Mouse (Mus musculus): ENCODE measurements at regions not wholly inside any gene's neighbourhood (a gene's known extent, or its start where the extent isn't known, plus 50 kb on each side); places are given as distances from the start of the nearest gene placed in this dataset.

DNA sequence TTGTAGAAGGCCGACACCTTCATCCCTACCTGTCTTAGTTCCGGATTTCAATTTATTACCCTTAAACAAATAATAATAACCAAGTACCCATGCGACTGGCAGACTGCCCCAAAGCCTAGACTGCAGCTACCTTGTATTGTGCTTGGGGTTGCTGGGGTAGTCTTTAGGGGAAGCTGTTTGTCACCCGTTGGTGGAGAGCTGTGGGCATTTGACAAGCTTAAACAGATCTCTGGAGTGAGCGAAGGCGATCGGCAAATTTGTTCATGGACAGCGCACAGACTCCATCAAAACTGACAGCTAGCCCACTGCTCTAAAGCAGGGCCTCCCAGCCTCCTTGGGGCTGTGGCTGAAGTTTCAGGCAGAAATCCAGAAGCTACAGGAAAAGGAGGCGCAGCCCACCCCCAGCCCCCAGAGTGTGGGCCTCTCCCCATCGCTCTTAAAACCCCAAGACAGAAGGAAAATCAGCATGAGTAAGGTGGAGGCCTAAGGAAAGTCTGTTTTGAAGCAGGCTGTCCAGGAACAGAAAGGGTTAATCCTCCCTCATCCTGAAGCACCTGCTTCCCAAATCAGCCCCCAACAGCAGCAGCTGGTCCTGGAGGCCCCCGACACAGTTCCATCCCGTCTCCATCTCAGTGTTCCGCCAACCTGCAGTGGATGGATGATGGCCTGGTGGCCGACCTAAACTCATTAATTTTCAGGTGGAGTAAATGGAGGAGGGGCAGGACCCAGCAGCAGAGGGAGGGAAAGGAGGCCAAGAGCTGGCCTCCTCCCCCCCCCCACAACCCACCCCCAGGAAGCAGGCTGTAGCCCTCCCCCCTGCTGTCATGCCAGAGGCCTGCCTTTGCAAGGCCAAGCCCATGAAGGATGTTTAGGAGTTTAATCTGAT is 487.2 kb downstream of the Prss52 start:
- no peak overlapping the region for H3K27ac ChIP-seq (ENCODE audit: low read length)
- peaks cover 68% of the 10 kb centered on the region for H3K27me3 ChIP-seq (ENCODE audit: control insufficient read depth, insufficient read depth, low read length)
- whole genome bisulfite sequencing: 18% methylated on average over 14 of the region's 14 CpGs
- no peaks in the 10 kb centered on the region for H3K9me3 ChIP-seq (replicated peaks; ENCODE audit: control insufficient read depth, low read length)
- H3K4me1 ChIP-seq (ENCODE audit: control insufficient read depth, insufficient read depth, low read length): peaks cover 22% of the 10 kb centered on the region
- no peak overlapping the region for H3K9ac ChIP-seq (ENCODE audit: low read length)
- ATAC-seq (replicated peaks; ENCODE audit: extremely low read depth, insufficient read depth, low FRiP score): no peak
- H3K36me3 ChIP-seq (ENCODE audit: control insufficient read depth, insufficient read depth): no peaks in the 10 kb centered on the region
- H3K4me2 ChIP-seq (ENCODE audit: low read depth, low read length): no peak overlapping the region; the same call in 1 of the 2 replicates
- H3K4me3 ChIP-seq (ENCODE audit: low read length): peak overlapping the region; percentile 30; the same call in 1 of the 2 replicates

DNA sequence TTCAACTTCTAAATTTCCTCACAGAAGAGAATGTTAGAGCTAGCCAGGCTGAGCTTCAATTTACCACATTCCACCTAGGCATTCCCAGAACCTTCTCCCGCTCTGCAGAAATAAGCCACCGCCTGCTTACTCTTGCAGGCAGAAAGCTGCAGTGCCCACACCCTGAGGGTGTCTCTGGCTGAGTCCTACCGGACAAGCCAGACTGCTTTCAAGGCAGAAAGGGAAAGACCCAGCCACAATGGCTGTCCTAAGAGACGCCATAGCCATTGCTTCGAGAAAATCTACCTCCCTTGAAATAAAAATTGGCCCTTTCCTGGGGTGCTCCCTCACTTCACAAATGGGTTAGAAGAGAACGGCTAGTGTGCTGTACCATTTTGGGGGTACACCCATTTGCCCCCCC is 488.1 kb downstream of the Prss52 start:
- Histone ChIP-seq H3K4me1 (ENCODE audit: control insufficient read depth, insufficient read depth, low read length) (peaks cover 19% of the 10 kb centered on the region), H3K27me3 (ENCODE audit: control insufficient read depth, insufficient read depth, low read length) (peaks cover 61% of the 10 kb centered on the region), H3K9me3 (replicated peaks; ENCODE audit: control insufficient read depth, low read length) (no peaks in the 10 kb centered on the region), H3K4me3 (ENCODE audit: low read length) (no peak overlapping the region), H3K4me2 (ENCODE audit: low read depth, low read length) (no peak overlapping the region), H3K9ac (ENCODE audit: low read length) (no peak overlapping the region), H3K27ac (ENCODE audit: low read length) (no peak overlapping the region), H3K36me3 (ENCODE audit: control insufficient read depth, insufficient read depth) (no peaks in the 10 kb centered on the region)
- 64% methylated on average over 6 of the region's 6 CpGs for WGBS
- no peak for ATAC-seq (replicated peaks; ENCODE audit: extremely low read depth, insufficient read depth, low FRiP score)

DNA sequence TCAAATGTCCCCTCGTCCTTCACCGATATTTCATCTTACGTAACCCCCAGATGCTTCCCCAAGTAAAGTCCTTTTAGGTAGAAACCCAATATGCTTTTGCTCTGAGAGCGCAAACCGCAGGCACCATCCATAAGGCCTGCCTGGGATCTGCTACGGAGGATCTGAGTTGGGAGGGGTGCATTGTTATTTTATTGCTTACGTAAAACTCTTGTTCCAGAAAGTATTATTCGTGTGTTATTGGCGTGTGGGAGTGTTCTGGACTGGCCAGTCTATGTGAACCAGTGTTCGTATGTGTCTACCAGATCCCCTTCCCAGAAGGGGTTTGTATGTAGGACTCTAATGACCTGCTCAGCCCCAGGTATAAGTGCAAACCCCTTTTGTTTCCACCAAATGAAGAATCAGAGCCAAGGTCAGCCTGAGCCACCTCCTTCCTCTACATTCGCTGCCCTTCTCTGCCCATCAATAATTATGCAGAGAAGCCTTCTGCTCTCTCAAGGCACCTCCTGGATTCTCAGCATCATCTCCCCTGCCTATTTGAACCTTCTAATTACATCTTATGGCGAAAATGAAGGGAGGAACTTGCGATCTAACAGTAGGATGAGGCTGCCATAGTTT is 488.7 kb downstream of the Prss52 start:
- H3K27ac ChIP-seq (ENCODE audit: low read length): no peak overlapping the region
- H3K9ac ChIP-seq (ENCODE audit: low read length): no peak overlapping the region
- peaks cover 55% of the 10 kb centered on the region for H3K27me3 ChIP-seq (ENCODE audit: control insufficient read depth, insufficient read depth, low read length)
- WGBS: 73% methylated on average over 13 of the region's 13 CpGs
- H3K36me3 ChIP-seq (ENCODE audit: control insufficient read depth, insufficient read depth): no peaks in the 10 kb centered on the region
- no peak overlapping the region for H3K4me3 ChIP-seq (ENCODE audit: low read length)
- peaks cover 14% of the 10 kb centered on the region for H3K4me1 ChIP-seq (ENCODE audit: control insufficient read depth, insufficient read depth, low read length)
- no peaks in the 10 kb centered on the region for H3K9me3 ChIP-seq (replicated peaks; ENCODE audit: control insufficient read depth, low read length)
- no peak for ATAC-seq (replicated peaks; ENCODE audit: extremely low read depth, insufficient read depth, low FRiP score)
- H3K4me2 ChIP-seq (ENCODE audit: low read depth, low read length): no peak overlapping the region

DNA sequence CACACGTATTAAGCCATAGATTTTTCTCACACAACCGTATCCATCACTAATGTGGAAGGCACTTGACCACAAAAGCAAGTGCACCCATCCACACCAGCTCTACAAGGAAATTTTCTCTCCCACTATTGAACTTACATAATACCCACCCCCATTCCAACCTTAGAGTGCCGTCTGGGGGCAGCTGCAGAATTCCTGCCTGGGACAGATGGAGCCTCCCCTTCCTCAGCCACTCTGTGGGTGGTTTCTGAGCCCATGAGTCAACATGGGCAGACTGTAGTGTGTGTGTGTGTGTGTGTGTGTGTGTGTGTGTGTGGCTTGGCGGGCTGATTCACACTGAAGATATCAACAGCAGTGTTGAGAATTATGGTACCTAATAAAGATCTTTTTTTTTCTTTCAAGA is 489.5 kb downstream of the Prss52 start:
- no peak overlapping the region for H3K9ac ChIP-seq (ENCODE audit: low read length)
- no peak for ATAC-seq (replicated peaks; ENCODE audit: extremely low read depth, insufficient read depth, low FRiP score)
- no peak overlapping the region for H3K27ac ChIP-seq (ENCODE audit: low read length)
- peaks cover 49% of the 10 kb centered on the region for H3K27me3 ChIP-seq (ENCODE audit: control insufficient read depth, insufficient read depth, low read length)
- no peaks in the 10 kb centered on the region for H3K9me3 ChIP-seq (replicated peaks; ENCODE audit: control insufficient read depth, low read length)
- no peaks in the 10 kb centered on the region for H3K36me3 ChIP-seq (ENCODE audit: control insufficient read depth, insufficient read depth)
- peaks cover 11% of the 10 kb centered on the region for H3K4me1 ChIP-seq (ENCODE audit: control insufficient read depth, insufficient read depth, low read length)
- no peak overlapping the region for H3K4me2 ChIP-seq (ENCODE audit: low read depth, low read length)
- no peak overlapping the region for H3K4me3 ChIP-seq (ENCODE audit: low read length)
- WGBS: 45% methylated on average over 4 of the region's 4 CpGs

DNA sequence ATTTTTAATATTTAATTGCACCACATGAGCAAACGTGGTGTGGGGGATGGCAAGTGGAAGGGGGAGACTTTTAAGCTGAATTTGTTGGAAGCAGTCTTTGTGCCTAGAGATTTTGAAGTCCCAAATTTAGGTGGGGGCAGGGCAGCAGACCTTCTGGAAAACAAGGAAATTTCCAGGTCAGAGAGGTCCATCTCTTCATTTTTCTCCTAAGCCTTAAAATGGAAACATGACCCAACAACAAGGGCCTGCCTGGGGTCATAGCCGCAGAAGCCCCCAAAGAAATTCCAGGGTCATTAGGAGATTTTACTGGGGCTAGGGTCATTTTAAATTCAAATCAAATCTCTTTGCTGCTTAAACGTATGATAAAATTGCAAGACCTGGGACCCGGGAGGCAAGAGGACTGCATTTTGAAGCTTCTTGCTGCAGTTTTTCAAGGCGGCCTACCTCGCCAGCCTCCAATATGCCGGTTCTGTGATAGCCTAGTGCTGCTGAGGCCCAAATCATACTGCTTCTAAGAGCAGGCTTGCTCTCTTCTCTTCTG is 490.0 kb downstream of the Prss52 start:
- Histone ChIP-seq H3K27me3 (ENCODE audit: control insufficient read depth, insufficient read depth, low read length) (peaks cover 44% of the 10 kb centered on the region), H3K4me2 (ENCODE audit: low read depth, low read length) (no peak overlapping the region), H3K9ac (ENCODE audit: low read length) (no peak overlapping the region), H3K27ac (ENCODE audit: low read length) (no peak overlapping the region), H3K36me3 (ENCODE audit: control insufficient read depth, insufficient read depth) (no peaks in the 10 kb centered on the region), H3K4me3 (ENCODE audit: low read length) (no peak overlapping the region), H3K9me3 (replicated peaks; ENCODE audit: control insufficient read depth, low read length) (no peaks in the 10 kb centered on the region), H3K4me1 (ENCODE audit: control insufficient read depth, insufficient read depth, low read length) (peaks cover 11% of the 10 kb centered on the region)
- no peak for ATAC-seq (replicated peaks; ENCODE audit: extremely low read depth, insufficient read depth, low FRiP score)
- 65% methylated on average over 7 of the region's 7 CpGs for WGBS

DNA sequence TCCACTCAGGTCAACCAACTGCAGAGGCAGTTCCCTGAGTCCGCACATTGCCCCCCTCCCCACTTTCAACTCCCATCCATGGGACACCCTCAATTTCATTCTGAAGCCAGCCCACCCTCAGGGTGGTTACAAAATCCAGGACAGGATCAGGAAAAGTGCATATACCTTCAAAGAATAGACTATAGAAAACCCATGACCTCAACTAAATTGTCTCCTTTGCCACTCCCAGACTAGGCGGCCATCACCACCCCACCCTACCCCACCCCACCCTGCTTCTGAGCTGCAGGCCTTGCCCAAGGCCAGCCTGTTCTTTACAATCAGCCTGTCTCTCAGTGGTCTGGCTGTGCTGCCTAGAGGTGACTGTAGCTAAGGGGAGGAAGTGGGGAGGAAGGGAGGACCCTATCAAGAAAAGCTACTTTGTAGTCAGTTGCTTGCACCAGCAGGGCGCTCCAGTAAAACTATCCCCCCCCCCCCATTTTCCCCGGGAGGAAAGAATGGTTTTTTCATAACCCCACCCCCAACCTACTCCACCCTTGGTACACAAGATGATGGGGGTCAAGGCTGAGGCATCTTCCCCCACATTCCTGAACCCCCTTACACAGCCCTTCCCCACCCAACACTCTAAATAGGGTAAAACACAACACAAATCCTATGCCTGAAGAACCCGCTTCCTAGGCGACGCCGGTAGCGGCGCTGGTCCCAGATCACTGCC is 490.9 kb downstream of the Prss52 start:
- no peaks in the 10 kb centered on the region for H3K36me3 ChIP-seq (ENCODE audit: control insufficient read depth, insufficient read depth)
- 48% methylated on average over 10 of the region's 10 CpGs for WGBS
- H3K27me3 ChIP-seq (ENCODE audit: control insufficient read depth, insufficient read depth, low read length): peaks cover 35% of the 10 kb centered on the region
- no peak overlapping the region for H3K27ac ChIP-seq (ENCODE audit: low read length)
- H3K4me3 ChIP-seq (ENCODE audit: low read length): no peak overlapping the region
- no peak for ATAC-seq (replicated peaks; ENCODE audit: extremely low read depth, insufficient read depth, low FRiP score)
- H3K9ac ChIP-seq (ENCODE audit: low read length): no peak overlapping the region
- H3K4me1 ChIP-seq (ENCODE audit: control insufficient read depth, insufficient read depth, low read length): peaks cover 7% of the 10 kb centered on the region
- H3K9me3 ChIP-seq (replicated peaks; ENCODE audit: control insufficient read depth, low read length): no peaks in the 10 kb centered on the region
- no peak overlapping the region for H3K4me2 ChIP-seq (ENCODE audit: low read depth, low read length)

DNA sequence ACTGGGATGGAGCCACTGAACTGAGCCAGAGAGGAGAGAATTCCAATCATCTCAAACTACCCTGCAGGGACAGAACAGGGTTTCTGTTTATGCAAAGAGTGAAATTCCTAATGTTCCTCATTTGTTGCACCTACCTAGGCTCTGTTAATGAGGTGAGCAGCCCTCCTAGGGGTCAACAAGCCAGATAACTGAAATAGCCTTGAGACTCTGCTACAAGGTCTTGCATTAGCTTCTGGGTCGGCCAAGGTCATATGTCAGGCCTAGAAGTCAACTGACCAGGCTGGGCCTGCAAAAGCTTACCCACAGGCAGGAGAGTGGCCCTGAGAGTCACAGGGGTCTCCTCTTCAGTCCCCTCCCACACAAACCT is 491.4 kb downstream of the Prss52 start:
- Histone ChIP-seq H3K27me3 (ENCODE audit: control insufficient read depth, insufficient read depth, low read length) (peaks cover 30% of the 10 kb centered on the region), H3K9me3 (replicated peaks; ENCODE audit: control insufficient read depth, low read length) (no peaks in the 10 kb centered on the region), H3K4me2 (ENCODE audit: low read depth, low read length) (no peak overlapping the region), H3K4me3 (ENCODE audit: low read length) (no peak overlapping the region), H3K36me3 (ENCODE audit: control insufficient read depth, insufficient read depth) (no peaks in the 10 kb centered on the region), H3K4me1 (ENCODE audit: control insufficient read depth, insufficient read depth, low read length) (peaks cover 2% of the 10 kb centered on the region; the same call in 1 of the 2 replicates), H3K9ac (ENCODE audit: low read length) (no peak overlapping the region), H3K27ac (ENCODE audit: low read length) (no peak overlapping the region)
- WGBS: 37% methylated on average over 1 of the region's 1 CpGs
- ATAC-seq (replicated peaks; ENCODE audit: extremely low read depth, insufficient read depth, low FRiP score): no peak

DNA sequence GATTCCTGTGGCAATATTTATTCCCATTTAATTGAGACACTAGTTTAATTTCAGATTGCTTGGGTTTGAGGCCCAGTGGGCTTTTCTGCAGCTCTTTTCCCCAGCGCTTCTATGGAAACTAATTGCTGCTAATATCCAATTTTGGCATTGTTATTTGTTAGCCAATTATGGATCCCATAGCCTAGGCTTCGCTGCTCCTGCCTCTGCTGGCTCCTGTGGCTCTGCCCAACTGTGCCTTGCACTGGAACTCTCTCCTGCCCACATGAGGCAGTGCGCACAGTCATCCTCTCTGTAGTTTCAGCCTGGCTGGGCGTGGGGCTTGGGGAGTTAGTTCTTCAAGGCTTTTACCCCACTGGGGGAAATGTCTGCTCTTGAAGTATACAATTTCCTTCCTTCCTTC is 491.8 kb downstream of the Prss52 start:
- Histone ChIP-seq H3K4me2 (ENCODE audit: low read depth, low read length) (no peak overlapping the region), H3K27me3 (ENCODE audit: control insufficient read depth, insufficient read depth, low read length) (peaks cover 26% of the 10 kb centered on the region), H3K9ac (ENCODE audit: low read length) (no peak overlapping the region), H3K36me3 (ENCODE audit: control insufficient read depth, insufficient read depth) (no peaks in the 10 kb centered on the region), H3K9me3 (replicated peaks; ENCODE audit: control insufficient read depth, low read length) (no peaks in the 10 kb centered on the region), H3K4me1 (ENCODE audit: control insufficient read depth, insufficient read depth, low read length) (no peaks in the 10 kb centered on the region; the same call in 1 of the 2 replicates), H3K27ac (ENCODE audit: low read length) (no peak overlapping the region), H3K4me3 (ENCODE audit: low read length) (no peak overlapping the region)
- ATAC-seq (replicated peaks; ENCODE audit: extremely low read depth, insufficient read depth, low FRiP score): no peak
- 84% methylated on average over 4 of the region's 4 CpGs for WGBS

DNA sequence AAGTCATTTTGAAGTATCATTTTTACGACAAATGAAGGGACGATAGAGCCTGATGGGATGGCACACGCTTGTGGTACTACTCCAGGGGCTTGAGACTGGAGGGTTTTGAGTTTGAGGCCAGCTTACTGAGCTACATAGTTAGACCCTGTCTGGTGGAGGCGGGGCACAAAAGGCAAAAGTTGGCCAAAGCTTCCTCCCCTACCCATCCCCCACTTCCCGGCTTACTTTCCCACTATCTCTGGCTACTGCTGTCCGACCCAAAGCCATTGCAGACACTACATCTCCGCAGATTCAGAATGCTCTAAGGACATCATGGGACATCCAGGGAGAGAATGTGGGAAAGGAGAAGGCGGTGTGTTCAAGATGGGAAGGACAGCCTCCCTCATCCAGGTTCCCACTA is 493.1 kb downstream of the Prss52 start:
- no peak overlapping the region for H3K4me3 ChIP-seq (ENCODE audit: low read length)
- ATAC-seq (replicated peaks; ENCODE audit: extremely low read depth, insufficient read depth, low FRiP score): no peak
- H3K9ac ChIP-seq (ENCODE audit: low read length): no peak overlapping the region
- H3K36me3 ChIP-seq (ENCODE audit: control insufficient read depth, insufficient read depth): no peaks in the 10 kb centered on the region
- H3K27me3 ChIP-seq (ENCODE audit: control insufficient read depth, insufficient read depth, low read length): peaks cover 14% of the 10 kb centered on the region
- H3K4me2 ChIP-seq (ENCODE audit: low read depth, low read length): no peak overlapping the region
- no peak overlapping the region for H3K27ac ChIP-seq (ENCODE audit: low read length)
- WGBS: 60% methylated on average over 8 of the region's 8 CpGs
- H3K9me3 ChIP-seq (replicated peaks; ENCODE audit: control insufficient read depth, low read length): no peaks in the 10 kb centered on the region
- no peaks in the 10 kb centered on the region for H3K4me1 ChIP-seq (ENCODE audit: control insufficient read depth, insufficient read depth, low read length)
